Mouse (Mus musculus): ENCODE data around the gene Gm21190.
"Not testable (repeated sequence)": the region's sequence is repeated elsewhere in the genome, so short reads cannot be mapped to it uniquely, and the experiment has no call there.

The Gm21190 gene

GRCm38 (mm10) chr5:15490934-15491333 lies 38.1 kb downstream of the Gm21190 start:
- in situ Hi-C loops (cut with MboI, MseI): not testable (repeated sequence)

DNA sequence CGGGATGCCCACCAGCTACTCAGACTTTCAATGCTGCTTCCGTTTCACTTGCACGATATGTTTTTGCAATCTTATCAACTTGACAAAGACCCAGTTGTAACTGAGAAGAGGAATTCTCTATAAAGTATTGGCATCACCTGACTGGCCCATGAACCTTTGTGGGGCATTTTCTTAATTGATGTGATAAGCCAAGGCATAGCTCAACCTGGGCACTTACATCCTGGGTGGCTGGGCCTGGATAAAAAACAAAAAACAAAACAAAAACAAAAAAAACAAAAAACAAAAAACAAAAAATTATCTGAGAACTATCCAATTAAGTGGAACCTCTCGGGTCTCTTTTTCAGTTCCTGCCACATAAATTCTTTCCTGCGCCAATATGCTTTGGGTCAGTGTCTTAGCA lies 40.3 kb downstream of the Gm21190 start:
- in situ Hi-C loops (cut with MboI, MseI): no loop called here

GRCm38 (mm10) chr5:15484616-15485015 lies 44.4 kb downstream of the Gm21190 start:
- in situ Hi-C loops (cut with MboI, MseI): loop anchor here (5.0 kb wide), 3 partner anchors 128 to 1983 kb away; no protein-coding TSS in a partner anchor

DNA sequence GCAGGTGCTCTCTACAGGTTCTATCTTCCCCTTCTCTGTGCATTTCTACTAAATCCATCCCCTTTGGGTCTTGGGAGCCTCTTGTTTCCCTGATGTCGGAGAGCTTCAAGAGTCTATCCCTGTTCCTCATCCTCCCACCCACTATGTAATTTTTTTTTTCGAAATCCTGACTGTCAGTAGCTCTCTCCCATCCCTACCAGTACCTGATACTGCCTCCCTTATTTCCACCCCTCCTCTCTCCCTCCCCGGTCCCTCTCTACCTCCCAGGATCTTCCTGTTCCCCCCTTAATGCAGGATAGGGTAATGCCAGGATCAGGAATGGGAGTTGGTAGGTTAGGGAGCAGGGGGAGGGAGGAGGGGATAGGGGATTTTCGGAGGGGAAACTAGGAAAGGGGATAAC lies 45.4 kb downstream of the Gm21190 start:
- in situ Hi-C loops (cut with MboI, MseI): loop anchor here (5.0 kb wide), 3 partner anchors 129 to 1984 kb away; no protein-coding TSS in a partner anchor

GRCm38 (mm10) chr5:15482815-15483214 lies 46.2 kb downstream of the Gm21190 start:
- in situ Hi-C loops (cut with MboI, MseI): loop anchor here (5.0 kb wide), 3 partner anchors 129 to 1984 kb away; no protein-coding TSS in a partner anchor

GRCm38 (mm10) chr5:15476423-15476822 lies 52.6 kb downstream of the Gm21190 start, which contains the start of gene Gm21149:
Gene Gm21149, minus strand, starts transcription at chr5:15476523.
- in situ Hi-C loops (cut with MboI, MseI): loop anchor here (5.0 kb wide), 1 partner anchor 101 kb away; the partner anchor contains the start of gene Gm21083
